Mouse (Mus musculus) limb, embryonic 12.5 days (tissue): ENCODE results near the gene Ppp1r13l. TPM values are rescaled to one million over a fixed set of nuclear protein-coding genes. Genes with fewer than 3 reads are reported as not detected.

Experiments
- ATAC-seq: fragments of 200-750 bp; cut with Nextera tagmentation; 2 replicates; pipeline ENCODE4 v1.8.0; 2017; ENCODE audit warnings: low read depth, moderate TSS enrichment; ENCODE audit not compliant: insufficient number of reproducible peaks, insufficient read depth, low FRiP score, low TSS enrichment
- H3K27ac ChIP-seq: fragments of 300-500 bp; sonication (generic); 2 replicates; pipeline ENCODE4 v1.5.1; 2016; ENCODE audit warnings: mild to moderate bottlenecking, moderate library complexity
- H3K27me3 ChIP-seq: fragments of 300-500 bp; sonication (generic); 2 replicates; pipeline ENCODE4 v1.6.1; 2016; ENCODE audit warnings: mild to moderate bottlenecking, moderate library complexity
- H3K36me3 ChIP-seq: fragments of 300-500 bp; sonication (generic); 2 replicates; pipeline ENCODE4 v1.6.1; 2016; ENCODE audit warnings: mild to moderate bottlenecking, moderate library complexity
- H3K4me1 ChIP-seq: fragments of 300-500 bp; sonication (generic); replicated peaks from 2 replicates; pipeline ENCODE4 v1.6.1; 2016
- H3K4me2 ChIP-seq: fragments of 300-500 bp; sonication (generic); 2 replicates; pipeline ENCODE4 v1.6.1; 2016; ENCODE audit warnings: mild to moderate bottlenecking, moderate library complexity
- H3K4me3 ChIP-seq: fragments of 300-500 bp; sonication (generic); replicated peaks from 2 replicates; pipeline ENCODE4 v1.5.1; 2016; ENCODE audit warnings: mild to moderate bottlenecking
- H3K9ac ChIP-seq: fragments of 300-500 bp; sonication (generic); replicated peaks from 2 replicates; pipeline ENCODE4 v1.6.1; 2016; ENCODE audit warnings: mild to moderate bottlenecking, moderate library complexity
- H3K9me3 ChIP-seq: fragments of 300-500 bp; sonication (generic); 2 replicates; pipeline ENCODE4 v1.6.1; 2016; ENCODE audit warnings: mild to moderate bottlenecking, moderate library complexity
- WGBS: fragments of 180-500 bp; shearing (Covaris S2); methylation state at CpG from one replicate; pipeline ENCODE4 v1.1.7; 2016; 5-methylcytosine and 5-hydroxymethylcytosine counted together
- polyA plus RNA-seq: library from polyadenylated mRNA; unstranded; fragments of >200 nt; fragmentation: Nextera tagmentation; extraction: Ambion mirVana; gene quantifications from 2 replicates; pipeline ENCODE4 v1.2.1, GENCODE M21; 2016

The Ppp1r13l gene
- polyA plus RNA-seq, 1 experiment from 2014 or later, result 7.1 TPM

DNA sequence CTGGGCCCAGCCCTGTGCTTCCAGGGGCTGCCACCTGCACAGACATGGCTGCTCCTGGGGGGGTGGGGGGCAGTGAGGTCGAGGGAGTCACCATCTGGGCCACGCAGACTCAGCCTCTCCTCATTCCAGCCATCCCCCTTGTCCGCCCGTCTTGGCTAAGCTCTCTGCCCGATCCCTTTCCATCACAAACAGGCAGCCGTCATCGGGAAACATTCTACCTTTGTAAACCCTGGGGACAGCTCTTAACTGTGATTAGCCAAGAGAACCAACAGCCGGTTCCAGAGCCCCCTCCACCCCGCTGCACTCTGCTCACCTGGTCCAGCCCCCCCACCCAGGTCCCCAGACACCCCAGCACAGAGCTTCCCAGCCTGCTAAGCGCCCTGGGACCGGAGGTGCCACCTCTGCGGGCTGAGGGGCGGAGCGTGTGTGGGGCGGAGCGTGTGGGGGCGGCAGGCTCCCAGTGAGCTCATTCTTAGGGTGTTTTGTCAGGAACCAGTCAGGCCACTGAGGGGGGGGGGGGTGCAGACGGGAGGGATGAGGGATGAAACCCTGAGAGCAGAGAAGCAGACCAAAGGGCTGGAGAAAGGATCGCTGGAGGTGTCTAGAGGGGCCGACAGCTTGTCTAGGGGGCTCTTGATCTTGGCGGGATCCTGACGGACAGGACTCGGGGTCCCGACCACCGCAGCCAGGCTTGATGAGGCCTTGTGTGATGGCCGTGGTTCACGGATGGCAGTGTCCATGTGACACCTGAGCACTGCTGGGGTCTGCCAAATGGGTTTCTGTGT lies 40.1 kb downstream of the Ppp1r13l start:
- peak overlapping the region; percentile 62 for H3K4me2 ChIP-seq
- H3K27me3 ChIP-seq, result peaks cover 60% of the 10 kb centered on the region
- H3K4me3 ChIP-seq, result peak overlapping the region; percentile 38
- ATAC-seq, result peak; percentile 44; the same call in 1 of the 2 replicates
- peaks cover 8% of the 10 kb centered on the region for H3K9me3 ChIP-seq
- H3K36me3 ChIP-seq, result peaks cover 13% of the 10 kb centered on the region
- peak overlapping the region; percentile 53 for H3K9ac ChIP-seq
- WGBS, result 1% methylated on average over 27 of the region's 27 CpGs
- H3K4me1 ChIP-seq, result peaks cover 22% of the 10 kb centered on the region
- 0 out of 2 replicates have a peak overlapping the region, but pooled peaks have one; percentile 29 for H3K27ac ChIP-seq

- Histone ChIP-seq H3K4me2 (no peak overlapping the region), H3K4me3 (no peak overlapping the region), H3K27ac (no peak overlapping the region), H3K36me3 (no peaks in the 10 kb centered on the region), H3K27me3 (peaks cover 71% of the 10 kb centered on the region), H3K9me3 (peaks cover 8% of the 10 kb centered on the region), H3K9ac (no peak overlapping the region), H3K4me1 (peaks cover 22% of the 10 kb centered on the region)
- ATAC-seq, result no peak
- WGBS, result 84% methylated on average over 4 of the region's 4 CpGs
Measured at GRCm38 (mm10) chr7:19400946-19401345, 41.4 kb downstream of the Ppp1r13l start.

GRCm38 (mm10) chr7:19402535-19403112 lies 43.1 kb downstream of the Ppp1r13l start:
- Histone ChIP-seq H3K4me1 (peaks cover 22% of the 10 kb centered on the region), H3K27ac (no peak overlapping the region), H3K9me3 (peaks cover 8% of the 10 kb centered on the region), H3K4me3 (no peak overlapping the region), H3K27me3 (peaks cover 80% of the 10 kb centered on the region), H3K36me3 (no peaks in the 10 kb centered on the region), H3K9ac (no peak overlapping the region), H3K4me2 (no peak overlapping the region)
- ATAC-seq, result no peak
- 78% methylated on average over 9 of the region's 9 CpGs for WGBS

DNA sequence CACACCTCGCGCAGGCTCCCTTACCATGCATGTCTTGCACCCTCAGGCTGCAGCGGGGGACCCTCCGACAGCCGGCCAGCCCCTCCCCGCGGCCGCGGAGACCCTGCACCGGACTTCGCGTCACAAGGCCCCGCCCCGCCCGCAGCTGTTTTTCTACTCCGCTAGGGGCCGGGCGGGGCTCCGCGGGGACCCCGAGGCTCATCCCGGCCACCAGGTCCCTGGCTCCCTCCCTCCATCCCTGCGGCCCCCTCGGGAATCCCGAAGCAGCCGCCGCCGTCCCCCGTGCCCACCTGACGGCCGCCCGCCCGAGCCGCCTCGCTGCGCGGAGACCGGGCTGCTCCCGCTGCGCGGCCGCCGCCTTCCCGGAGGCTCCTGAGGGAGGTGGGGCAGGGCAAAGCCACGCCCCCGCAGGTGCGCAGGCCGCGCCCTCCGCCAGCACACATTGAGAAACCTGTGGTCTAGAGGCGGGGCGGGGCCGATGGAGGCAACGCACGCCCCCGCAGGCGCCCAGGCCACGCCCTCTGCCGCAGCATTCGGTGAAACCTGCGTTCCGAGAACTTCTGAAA lies 44.3 kb downstream of the Ppp1r13l start, which contains the start of gene Klc3:
Gene Klc3 (minus strand): TSS at position 374 of the 566 bp plus-strand sequence.
- H3K27ac ChIP-seq, result no peak within 1 kb of the TSS
- no peaks in the 10 kb centered on the region for H3K36me3 ChIP-seq
- WGBS, result under 1% methylated on average over 62 of the region's 62 CpGs
- H3K4me1 ChIP-seq, result peaks cover 22% of the 10 kb centered on the region
- H3K9ac ChIP-seq, result peak within 1 kb of the TSS; percentile 58
- peak within 1 kb of the TSS; percentile 98 for H3K4me2 ChIP-seq
- H3K9me3 ChIP-seq, result peaks cover 8% of the 10 kb centered on the region
- no peak for ATAC-seq
- peak within 1 kb of the TSS; percentile 69 for H3K4me3 ChIP-seq
- peaks cover 78% of the 10 kb centered on the region for H3K27me3 ChIP-seq

GRCm38 (mm10) chr7:19404476-19404875 lies 44.9 kb downstream of the Ppp1r13l start, which contains the start of gene Ckm:
TSS of gene Ckm (plus strand) at chr7:19404776.
- Histone ChIP-seq H3K36me3 (no peaks in the 10 kb centered on the region), H3K9me3 (peaks cover 8% of the 10 kb centered on the region), H3K27me3 (peaks cover 73% of the 10 kb centered on the region), H3K27ac (no peak within 1 kb of the TSS), H3K4me1 (peaks cover 17% of the 10 kb centered on the region), H3K4me3 (peak within 1 kb of the TSS; percentile 69), H3K9ac (peak within 1 kb of the TSS; percentile 58), H3K4me2 (peak within 1 kb of the TSS; percentile 98)
- 56% methylated on average over 7 of the region's 7 CpGs for WGBS
- no peak for ATAC-seq

GRCm38 (mm10) chr7:19405417-19405816 lies 45.9 kb downstream of the Ppp1r13l start:
- H3K4me2 ChIP-seq, result peak overlapping the region; percentile 30; the same call in 1 of the 2 replicates
- peaks cover 66% of the 10 kb centered on the region for H3K27me3 ChIP-seq
- H3K4me3 ChIP-seq, result no peak overlapping the region
- no peak for ATAC-seq
- 4% methylated on average over 19 of the region's 19 CpGs for WGBS
- H3K9ac ChIP-seq, result no peak overlapping the region
- peaks cover 17% of the 10 kb centered on the region for H3K4me1 ChIP-seq
- H3K9me3 ChIP-seq, result peaks cover 8% of the 10 kb centered on the region
- no peaks in the 10 kb centered on the region for H3K36me3 ChIP-seq
- H3K27ac ChIP-seq, result no peak overlapping the region

- Histone ChIP-seq H3K4me1 (peaks cover 5% of the 10 kb centered on the region), H3K27me3 (peaks cover 25% of the 10 kb centered on the region), H3K9me3 (peaks cover 5% of the 10 kb centered on the region; the same call in 1 of the 2 replicates), H3K9ac (no peak overlapping the region), H3K27ac (no peak overlapping the region), H3K36me3 (no peaks in the 10 kb centered on the region), H3K4me3 (no peak overlapping the region), H3K4me2 (no peak overlapping the region)
- peak; percentile 48 for ATAC-seq
- WGBS, result 46% methylated on average over 6 of the region's 6 CpGs
Measured at GRCm38 (mm10) chr7:19409753-19410152, 50.2 kb downstream of the Ppp1r13l start.

DNA sequence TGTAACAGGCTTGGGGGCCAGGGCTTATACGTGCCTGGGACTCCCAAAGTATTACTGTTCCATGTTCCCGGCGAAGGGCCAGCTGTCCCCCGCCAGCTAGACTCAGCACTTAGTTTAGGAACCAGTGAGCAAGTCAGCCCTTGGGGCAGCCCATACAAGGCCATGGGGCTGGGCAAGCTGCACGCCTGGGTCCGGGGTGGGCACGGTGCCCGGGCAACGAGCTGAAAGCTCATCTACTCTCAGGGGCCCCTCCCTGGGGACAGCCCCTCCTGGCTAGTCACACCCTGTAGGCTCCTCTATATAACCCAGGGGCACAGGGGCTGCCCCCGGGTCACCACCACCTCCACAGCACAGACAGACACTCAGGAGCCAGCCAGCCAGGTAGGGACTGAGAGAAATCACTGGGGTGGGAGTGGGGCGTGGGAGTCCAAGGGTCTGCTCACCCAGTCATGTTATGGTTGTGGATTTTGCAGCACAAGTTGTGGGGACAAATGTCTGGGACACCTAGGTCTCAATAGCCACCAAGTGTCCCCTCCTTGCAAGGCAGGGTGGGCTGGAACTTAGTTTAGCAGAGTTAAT lies 51.3 kb downstream of the Ppp1r13l start:
- no peaks in the 10 kb centered on the region for H3K36me3 ChIP-seq
- H3K27me3 ChIP-seq, result peaks cover 24% of the 10 kb centered on the region
- H3K4me2 ChIP-seq, result no peak overlapping the region
- no peak overlapping the region for H3K9ac ChIP-seq
- H3K4me3 ChIP-seq, result no peak overlapping the region
- no peak for ATAC-seq
- peak overlapping the region; percentile 8; the same call in 1 of the 2 replicates for H3K27ac ChIP-seq
- peaks cover 5% of the 10 kb centered on the region; the same call in 1 of the 2 replicates for H3K9me3 ChIP-seq
- peaks cover 5% of the 10 kb centered on the region for H3K4me1 ChIP-seq
- 73% methylated on average over 11 of the region's 11 CpGs for WGBS

DNA sequence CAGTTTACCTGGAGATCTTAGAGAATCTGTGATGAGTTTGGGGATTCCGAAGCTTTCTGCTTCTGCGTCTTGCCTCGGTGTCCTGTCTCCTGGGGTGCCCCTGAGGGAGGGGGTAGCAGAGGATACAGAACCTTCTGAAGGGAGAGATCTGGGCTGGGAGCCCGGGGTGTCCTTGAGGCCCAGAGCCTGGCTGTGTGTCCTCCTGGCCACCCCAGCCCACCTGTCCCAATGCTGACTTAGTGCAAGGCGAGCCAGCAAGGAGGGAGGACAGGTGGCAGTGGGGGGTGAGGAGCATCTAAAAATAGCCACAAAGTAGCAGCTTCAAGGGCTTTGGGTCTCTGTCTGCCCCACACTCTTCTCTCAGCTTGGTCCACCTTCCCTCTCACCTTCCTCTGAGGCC lies 52.2 kb downstream of the Ppp1r13l start:
- Histone ChIP-seq H3K4me2 (no peak overlapping the region), H3K9ac (no peak overlapping the region), H3K36me3 (no peaks in the 10 kb centered on the region), H3K9me3 (peaks cover 5% of the 10 kb centered on the region; the same call in 1 of the 2 replicates), H3K4me3 (no peak overlapping the region), H3K27me3 (peaks cover 28% of the 10 kb centered on the region), H3K27ac (no peak overlapping the region), H3K4me1 (peaks cover 5% of the 10 kb centered on the region)
- no peak for ATAC-seq
- WGBS, result 80% methylated on average over 5 of the region's 5 CpGs

DNA sequence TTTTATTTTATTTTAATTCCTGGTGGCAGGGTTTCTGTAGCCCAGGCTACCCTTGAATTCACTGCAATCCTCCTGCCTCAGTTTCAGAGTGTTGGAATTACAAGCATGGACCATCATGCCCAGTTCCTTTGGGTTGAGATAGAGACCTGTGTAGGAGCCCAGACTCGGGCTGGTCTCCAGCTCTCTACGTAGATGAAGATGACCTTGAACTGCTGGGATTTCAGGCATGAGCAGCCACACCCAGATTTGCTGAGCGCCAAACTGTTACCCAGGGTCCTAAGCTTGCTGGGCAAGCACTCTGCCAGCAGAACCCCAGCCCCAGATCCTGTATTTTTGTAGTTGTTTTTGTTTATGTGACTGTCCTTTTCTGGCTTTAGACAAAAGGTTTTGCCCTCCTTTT lies 54.0 kb downstream of the Ppp1r13l start:
- Histone ChIP-seq H3K9ac (no peak overlapping the region), H3K36me3 (no peaks in the 10 kb centered on the region), H3K4me3 (no peak overlapping the region), H3K27me3 (peaks cover 39% of the 10 kb centered on the region), H3K4me2 (no peak overlapping the region), H3K9me3 (peaks cover 5% of the 10 kb centered on the region; the same call in 1 of the 2 replicates), H3K27ac (no peak overlapping the region), H3K4me1 (peaks cover 5% of the 10 kb centered on the region)
- ATAC-seq, result no peak
- WGBS, result 81% methylated on average over 3 of the region's 3 CpGs

DNA sequence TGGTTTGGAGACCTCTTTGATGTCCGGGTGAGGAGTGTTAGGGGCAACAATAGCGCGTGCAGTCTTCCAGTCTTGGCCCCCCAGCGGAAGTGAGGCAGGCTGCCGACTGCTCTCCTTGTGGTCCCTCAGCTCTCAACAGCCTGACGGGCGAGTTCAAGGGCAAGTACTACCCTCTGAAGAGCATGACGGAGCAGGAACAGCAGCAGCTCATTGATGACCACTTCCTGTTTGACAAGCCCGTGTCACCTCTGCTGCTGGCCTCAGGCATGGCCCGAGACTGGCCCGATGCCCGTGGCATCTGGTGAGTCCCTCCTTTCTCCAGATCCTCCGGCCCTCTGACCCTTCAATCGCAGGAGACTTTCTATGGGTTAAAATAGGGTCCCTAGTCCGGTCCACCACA lies 57.0 kb downstream of the Ppp1r13l start:
- H3K27me3 ChIP-seq, result peaks cover 66% of the 10 kb centered on the region
- no peak overlapping the region for H3K9ac ChIP-seq
- H3K27ac ChIP-seq, result no peak overlapping the region
- no peaks in the 10 kb centered on the region for H3K36me3 ChIP-seq
- no peak overlapping the region for H3K4me2 ChIP-seq
- WGBS, result 65% methylated on average over 15 of the region's 15 CpGs
- H3K9me3 ChIP-seq, result peaks cover 5% of the 10 kb centered on the region; the same call in 1 of the 2 replicates
- ATAC-seq, result no peak
- no peak overlapping the region for H3K4me3 ChIP-seq
- peaks cover 7% of the 10 kb centered on the region; the same call in 1 of the 2 replicates for H3K4me1 ChIP-seq
